Mouse (Mus musculus): ENCODE results near the gene Slpi. TPM values are rescaled to one million over a fixed set of nuclear protein-coding genes. Genes with fewer than 3 reads are reported as not detected.

Gene Slpi
- polyA plus RNA-seq, 1 experiment from 2014 or later: 0.31 TPM

GRCm38 (mm10) chr2:164432541-164433191 lies 43.8 kb upstream of the Slpi start:
- H3K4me3 ChIP-seq (ENCODE audit: low read depth, low read length): no peak overlapping the region
- no peak overlapping the region for H3K4me2 ChIP-seq (ENCODE audit: low read depth, low read length, severe bottlenecking)
- no peak overlapping the region for H3K9ac ChIP-seq (ENCODE audit: low read length)
- no peaks in the 10 kb centered on the region for H3K36me3 ChIP-seq (ENCODE audit: control insufficient read depth, insufficient read depth, low read length)
- 0 out of 2 replicates have a peak, but pooled peaks cover 9% of the 10 kb centered on the region for H3K4me1 ChIP-seq (replicated peaks; ENCODE audit: control insufficient read depth, insufficient read depth, low read length)
- ATAC-seq (replicated peaks; ENCODE audit: low FRiP score) (no peak), DNase-seq (ENCODE audit: low spot score) (no peak)
- H3K27me3 ChIP-seq (ENCODE audit: control insufficient read depth, insufficient read depth, low read length): no peaks in the 10 kb centered on the region
- no peaks in the 10 kb centered on the region for H3K9me3 ChIP-seq (ENCODE audit: control insufficient read depth, low read length)
- no peak overlapping the region for H3K27ac ChIP-seq (ENCODE audit: low read depth, low read length)
- 43% methylated on average over 22 of the region's 22 CpGs for WGBS

DNA sequence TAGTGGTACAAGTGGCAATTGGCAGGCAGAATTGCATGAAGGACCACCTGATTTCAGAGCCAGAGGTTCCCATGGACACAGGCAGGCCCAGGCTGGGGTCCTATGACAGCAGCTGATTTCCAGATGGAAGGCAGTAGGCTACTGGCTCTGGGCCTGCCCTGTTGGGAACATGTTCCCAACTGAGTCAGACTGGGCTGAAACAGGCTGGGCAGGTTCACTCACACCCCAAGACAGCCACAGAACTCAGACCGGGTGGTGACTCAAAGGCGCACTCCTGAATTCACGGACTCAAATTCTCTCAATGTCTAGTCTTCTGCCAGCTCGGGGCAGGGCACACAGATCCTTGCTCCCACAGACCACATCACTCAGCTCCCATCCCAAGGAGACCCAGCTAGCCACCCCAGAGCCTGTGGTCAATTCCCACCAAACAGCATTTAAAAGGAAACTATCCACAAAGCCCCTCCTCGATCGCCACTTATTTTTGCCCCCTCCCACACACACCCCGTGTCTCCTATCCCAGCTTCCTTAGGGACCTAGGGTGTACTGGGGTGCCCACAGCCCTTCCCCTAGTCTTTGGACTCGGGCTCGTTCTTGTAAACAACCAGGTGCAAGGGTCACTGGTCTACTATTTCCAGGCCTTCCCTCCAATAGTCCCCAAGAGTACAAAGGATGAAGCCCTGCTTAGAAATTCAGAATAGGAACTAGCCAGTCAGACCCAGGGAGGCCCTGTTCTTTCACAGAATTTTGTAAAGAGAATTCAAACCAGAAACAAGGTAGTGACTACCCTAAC lies 43.0 kb upstream of the Slpi start:
- no peak overlapping the region for H3K27ac ChIP-seq (ENCODE audit: low read depth, low read length)
- WGBS: 72% methylated on average over 9 of the region's 9 CpGs
- DNase-seq (ENCODE audit: low spot score) (no peak), ATAC-seq (replicated peaks; ENCODE audit: low FRiP score) (no peak)
- 0 out of 2 replicates have a peak, but pooled peaks cover 9% of the 10 kb centered on the region for H3K4me1 ChIP-seq (replicated peaks; ENCODE audit: control insufficient read depth, insufficient read depth, low read length)
- no peak overlapping the region for H3K4me2 ChIP-seq (ENCODE audit: low read depth, low read length, severe bottlenecking)
- no peaks in the 10 kb centered on the region for H3K36me3 ChIP-seq (ENCODE audit: control insufficient read depth, insufficient read depth, low read length)
- no peaks in the 10 kb centered on the region for H3K9me3 ChIP-seq (ENCODE audit: control insufficient read depth, low read length)
- H3K27me3 ChIP-seq (ENCODE audit: control insufficient read depth, insufficient read depth, low read length): no peaks in the 10 kb centered on the region
- no peak overlapping the region for H3K4me3 ChIP-seq (ENCODE audit: low read depth, low read length)
- no peak overlapping the region for H3K9ac ChIP-seq (ENCODE audit: low read length)

- no peaks in the 10 kb centered on the region for H3K27me3 ChIP-seq (ENCODE audit: control insufficient read depth, insufficient read depth, low read length)
Observed at GRCm38 (mm10) chr2:164430697-164431096, 41.8 kb upstream of the Slpi start.

GRCm38 (mm10) chr2:164429881-164430615 lies 41.2 kb upstream of the Slpi start:
- no peak for DNase-seq (ENCODE audit: low spot score)
- no peaks in the 10 kb centered on the region for H3K9me3 ChIP-seq (ENCODE audit: control insufficient read depth, low read length)
- no peak for ATAC-seq (replicated peaks; ENCODE audit: low FRiP score)
- H3K27me3 ChIP-seq (ENCODE audit: control insufficient read depth, insufficient read depth, low read length): no peaks in the 10 kb centered on the region
- H3K4me3 ChIP-seq (ENCODE audit: low read depth, low read length): no peak overlapping the region
- H3K27ac ChIP-seq (ENCODE audit: low read depth, low read length): no peak overlapping the region
- no peak overlapping the region for H3K9ac ChIP-seq (ENCODE audit: low read length)
- no peak overlapping the region for H3K4me2 ChIP-seq (ENCODE audit: low read depth, low read length, severe bottlenecking)
- H3K4me1 ChIP-seq (replicated peaks; ENCODE audit: control insufficient read depth, insufficient read depth, low read length): 0 out of 2 replicates have a peak, but pooled peaks cover 7% of the 10 kb centered on the region
- no peaks in the 10 kb centered on the region for H3K36me3 ChIP-seq (ENCODE audit: control insufficient read depth, insufficient read depth, low read length)
- WGBS: 44% methylated on average over 15 of the region's 15 CpGs

More at GRCm38 (mm10) chr2:164430697-164431096, 41.8 kb upstream of the Slpi start:
- Histone ChIP-seq H3K4me3 (ENCODE audit: low read depth, low read length) (no peak overlapping the region), H3K36me3 (ENCODE audit: control insufficient read depth, insufficient read depth, low read length) (no peaks in the 10 kb centered on the region), H3K4me1 (replicated peaks; ENCODE audit: control insufficient read depth, insufficient read depth, low read length) (0 out of 2 replicates have a peak, but pooled peaks cover 7% of the 10 kb centered on the region), H3K9me3 (ENCODE audit: control insufficient read depth, low read length) (no peaks in the 10 kb centered on the region), H3K4me2 (ENCODE audit: low read depth, low read length, severe bottlenecking) (no peak overlapping the region), H3K27ac (ENCODE audit: low read depth, low read length) (no peak overlapping the region), H3K9ac (ENCODE audit: low read length) (no peak overlapping the region)
- ATAC-seq (replicated peaks; ENCODE audit: low FRiP score) (no peak), DNase-seq (ENCODE audit: low spot score) (no peak)
- 20% methylated on average over 7 of the region's 7 CpGs for WGBS

- Histone ChIP-seq H3K27ac (ENCODE audit: low read depth, low read length) (no peak overlapping the region), H3K9ac (ENCODE audit: low read length) (no peak overlapping the region), H3K9me3 (ENCODE audit: control insufficient read depth, low read length) (no peaks in the 10 kb centered on the region), H3K4me1 (replicated peaks; ENCODE audit: control insufficient read depth, insufficient read depth, low read length) (0 out of 2 replicates have a peak, but pooled peaks cover 7% of the 10 kb centered on the region), H3K4me2 (ENCODE audit: low read depth, low read length, severe bottlenecking) (no peak overlapping the region), H3K27me3 (ENCODE audit: control insufficient read depth, insufficient read depth, low read length) (no peaks in the 10 kb centered on the region), H3K4me3 (ENCODE audit: low read depth, low read length) (no peak overlapping the region), H3K36me3 (ENCODE audit: control insufficient read depth, insufficient read depth, low read length) (no peaks in the 10 kb centered on the region)
- WGBS: 48% methylated on average over 5 of the region's 5 CpGs
- DNase-seq (ENCODE audit: low spot score) (no peak), ATAC-seq (replicated peaks; ENCODE audit: low FRiP score) (no peak)
Observed at GRCm38 (mm10) chr2:164428451-164428850, 39.6 kb upstream of the Slpi start.

- no peak overlapping the region for H3K9ac ChIP-seq (ENCODE audit: low read length)
- no peaks in the 10 kb centered on the region for H3K27me3 ChIP-seq (ENCODE audit: control insufficient read depth, insufficient read depth, low read length)
- no peak for DNase-seq (ENCODE audit: low spot score)
- no peaks in the 10 kb centered on the region for H3K9me3 ChIP-seq (ENCODE audit: control insufficient read depth, low read length)
- H3K27ac ChIP-seq (ENCODE audit: low read depth, low read length): no peak overlapping the region
- no peaks in the 10 kb centered on the region for H3K36me3 ChIP-seq (ENCODE audit: control insufficient read depth, insufficient read depth, low read length)
- 90% methylated on average over 5 of the region's 5 CpGs for WGBS
- H3K4me2 ChIP-seq (ENCODE audit: low read depth, low read length, severe bottlenecking): no peak overlapping the region
- no peak overlapping the region for H3K4me3 ChIP-seq (ENCODE audit: low read depth, low read length)
- ATAC-seq (replicated peaks; ENCODE audit: low FRiP score): no peak
- 0 out of 2 replicates have a peak, but pooled peaks cover 7% of the 10 kb centered on the region for H3K4me1 ChIP-seq (replicated peaks; ENCODE audit: control insufficient read depth, insufficient read depth, low read length)
Observed at GRCm38 (mm10) chr2:164426952-164427351, 38.1 kb upstream of the Slpi start.

GRCm38 (mm10) chr2:164426121-164426520 lies 37.2 kb upstream of the Slpi start:
- no peak overlapping the region for H3K27ac ChIP-seq (ENCODE audit: low read depth, low read length)
- DNase-seq (ENCODE audit: low spot score) (no peak), ATAC-seq (replicated peaks; ENCODE audit: low FRiP score) (no peak)
- H3K4me1 ChIP-seq (replicated peaks; ENCODE audit: control insufficient read depth, insufficient read depth, low read length): 0 out of 2 replicates have a peak, but pooled peaks cover 6% of the 10 kb centered on the region
- WGBS: 34% methylated on average over 12 of the region's 12 CpGs
- H3K9ac ChIP-seq (ENCODE audit: low read length): no peak overlapping the region
- H3K4me2 ChIP-seq (ENCODE audit: low read depth, low read length, severe bottlenecking): no peak overlapping the region
- no peaks in the 10 kb centered on the region for H3K9me3 ChIP-seq (ENCODE audit: control insufficient read depth, low read length)
- H3K36me3 ChIP-seq (ENCODE audit: control insufficient read depth, insufficient read depth, low read length): no peaks in the 10 kb centered on the region
- H3K4me3 ChIP-seq (ENCODE audit: low read depth, low read length): no peak overlapping the region
- no peaks in the 10 kb centered on the region for H3K27me3 ChIP-seq (ENCODE audit: control insufficient read depth, insufficient read depth, low read length)

- Histone ChIP-seq H3K4me1 (replicated peaks; ENCODE audit: control insufficient read depth, insufficient read depth, low read length) (0 out of 2 replicates have a peak, but pooled peaks cover 4% of the 10 kb centered on the region), H3K4me2 (ENCODE audit: low read depth, low read length, severe bottlenecking) (no peak overlapping the region), H3K9me3 (ENCODE audit: control insufficient read depth, low read length) (no peaks in the 10 kb centered on the region), H3K9ac (ENCODE audit: low read length) (no peak overlapping the region), H3K27me3 (ENCODE audit: control insufficient read depth, insufficient read depth, low read length) (no peaks in the 10 kb centered on the region), H3K27ac (ENCODE audit: low read depth, low read length) (no peak overlapping the region), H3K36me3 (ENCODE audit: control insufficient read depth, insufficient read depth, low read length) (no peaks in the 10 kb centered on the region), H3K4me3 (ENCODE audit: low read depth, low read length) (no peak overlapping the region)
- ATAC-seq (replicated peaks; ENCODE audit: low FRiP score) (no peak), DNase-seq (ENCODE audit: low spot score) (no peak)
- WGBS: 86% methylated on average over 5 of the region's 5 CpGs
Observed at GRCm38 (mm10) chr2:164425401-164425800, 36.5 kb upstream of the Slpi start.
